Mouse (Mus musculus): ENCODE results near the gene Hist1h2ab. TPM values are rescaled to one million over a fixed set of nuclear protein-coding genes. Genes with fewer than 3 reads are reported as not detected.
"Not testable (repeated sequence)": the region's sequence is repeated elsewhere in the genome, so short reads cannot be mapped to it uniquely, and the experiment has no call there.

Gene Hist1h2ab
- total and polyA plus RNA-seq, 3 experiments, result 0.51 to 6.7 (median 4.4) TPM

GRCm38 (mm10) chr13:23747892-23748288 lies 3.0 kb upstream of the Hist1h2ab start:
- Histone ChIP-seq H3K4me3 (no peak overlapping the region), H3K79me2 (replicated peaks; ENCODE audit: control insufficient read depth, insufficient read depth, low read length) (no peaks in the 10 kb centered on the region), H3K9ac (ENCODE audit: low read depth, low read length) (no peak overlapping the region), H3K4me1 (ENCODE audit: control insufficient read depth, insufficient read depth, low read length) (peaks cover 3% of the 10 kb centered on the region), H3K27ac (no peak overlapping the region), H3K36me3 (ENCODE audit: control insufficient read depth, insufficient read depth, low read length) (peaks cover 2% of the 10 kb centered on the region; the same call in 1 of the 2 replicates), H3K27me3 (ENCODE audit: control insufficient read depth, insufficient read depth, low read length) (no peaks in the 10 kb centered on the region)
- WGBS, result 18% methylated on average over 4 of the region's 4 CpGs
- TF ChIP-seq EP300 (IDR thresholded peaks at IDR 0.05; ENCODE audit: insufficient read depth, low read depth, low read length), result no peak
- TF ChIP-seq CTCF (IDR thresholded peaks at IDR 0.05), result no peak
- DNase-seq, result no peak
- intact Hi-C loops (cut with DNase I), result loop anchor here (5.0 kb wide), 2 partner anchors 126 to 1706 kb away; partner anchors contain the start of genes Hist1h1e, Hist1h2ag, Hist1h2be and Hist1h2bj

DNA sequence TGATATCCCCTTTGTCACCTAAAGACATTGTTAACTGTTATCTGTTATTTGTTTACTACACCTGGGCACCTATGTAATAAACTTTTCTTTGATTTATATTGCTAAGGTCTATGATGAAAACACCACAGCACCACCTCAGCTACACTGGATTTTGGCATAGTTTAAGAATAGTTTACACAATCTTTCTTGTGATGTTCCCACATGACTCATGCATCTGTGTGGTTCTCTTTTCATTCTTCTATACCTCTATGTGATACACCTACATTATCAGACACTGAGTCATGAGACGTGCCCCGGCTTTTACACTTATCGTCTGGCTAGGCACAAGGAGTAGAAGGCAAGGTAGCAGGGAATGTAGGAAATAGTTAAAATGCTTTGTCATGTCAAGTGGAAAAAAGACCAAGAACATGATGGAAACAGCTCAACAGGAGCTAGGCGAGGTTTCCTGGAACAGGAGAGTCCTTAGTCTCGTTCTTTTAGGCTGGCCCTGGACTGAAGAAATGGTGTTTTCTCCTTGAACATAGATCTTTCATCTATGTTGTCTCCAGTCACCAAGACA lies 1.3 kb upstream of the Hist1h2ab start:
- H3K27me3 ChIP-seq (ENCODE audit: control insufficient read depth, insufficient read depth, low read length), result no peaks in the 10 kb centered on the region
- intact Hi-C loops (cut with DNase I), result loop anchor here (5.0 kb wide), 2 partner anchors 127 to 1707 kb away; partner anchors contain the start of genes Hist1h1e, Hist1h2ag, Hist1h2be and Hist1h2bj
- no peaks in the 10 kb centered on the region for H3K79me2 ChIP-seq (replicated peaks; ENCODE audit: control insufficient read depth, insufficient read depth, low read length)
- 85% methylated on average over 5 of the region's 5 CpGs for WGBS
- no peaks in the 10 kb centered on the region for H3K36me3 ChIP-seq (ENCODE audit: control insufficient read depth, insufficient read depth, low read length)
- TF ChIP-seq POLR2A (IDR thresholded peaks at IDR 0.05; ENCODE audit: insufficient read depth, low read depth, low read length) (no peak), CTCF (IDR thresholded peaks at IDR 0.05) (no peak), EP300 (IDR thresholded peaks at IDR 0.05; ENCODE audit: insufficient read depth, low read depth, low read length) (no peak)
- DNase-seq, result no peak
- no peak overlapping the region for H3K4me3 ChIP-seq
- H3K4me1 ChIP-seq (ENCODE audit: control insufficient read depth, insufficient read depth, low read length), result peaks cover 3% of the 10 kb centered on the region
- no peak overlapping the region for H3K9ac ChIP-seq (ENCODE audit: low read depth, low read length)
- no peak overlapping the region for H3K27ac ChIP-seq

GRCm38 (mm10) chr13:23751478-23751956 lies 591 bp downstream of the Hist1h2ab start:
- H3K4me1 ChIP-seq (ENCODE audit: control insufficient read depth, insufficient read depth, low read length), result peaks cover 1% of the 10 kb centered on the region
- TF ChIP-seq EP300 (IDR thresholded peaks at IDR 0.05; ENCODE audit: insufficient read depth, low read depth, low read length), result no peak
- TF ChIP-seq POLR2A (IDR thresholded peaks at IDR 0.05; ENCODE audit: insufficient read depth, low read depth, low read length), result no peak
- no peak for TF ChIP-seq CTCF (IDR thresholded peaks at IDR 0.05)
- intact Hi-C loops (cut with DNase I), result no loop called here
- H3K27ac ChIP-seq, result peak overlapping the region; percentile 10; the same call in 1 of the 2 replicates
- H3K9ac ChIP-seq (ENCODE audit: low read depth, low read length), result no peak overlapping the region
- H3K79me2 ChIP-seq (replicated peaks; ENCODE audit: control insufficient read depth, insufficient read depth, low read length), result no peaks in the 10 kb centered on the region
- no peak overlapping the region for H3K4me3 ChIP-seq
- H3K36me3 ChIP-seq (ENCODE audit: control insufficient read depth, insufficient read depth, low read length), result no peaks in the 10 kb centered on the region
- H3K27me3 ChIP-seq (ENCODE audit: control insufficient read depth, insufficient read depth, low read length), result no peaks in the 10 kb centered on the region
- DNase-seq, result peak in 1 of 2 experiments; percentile 24
- WGBS, result 11% methylated on average over 11 of the region's 11 CpGs

DNA sequence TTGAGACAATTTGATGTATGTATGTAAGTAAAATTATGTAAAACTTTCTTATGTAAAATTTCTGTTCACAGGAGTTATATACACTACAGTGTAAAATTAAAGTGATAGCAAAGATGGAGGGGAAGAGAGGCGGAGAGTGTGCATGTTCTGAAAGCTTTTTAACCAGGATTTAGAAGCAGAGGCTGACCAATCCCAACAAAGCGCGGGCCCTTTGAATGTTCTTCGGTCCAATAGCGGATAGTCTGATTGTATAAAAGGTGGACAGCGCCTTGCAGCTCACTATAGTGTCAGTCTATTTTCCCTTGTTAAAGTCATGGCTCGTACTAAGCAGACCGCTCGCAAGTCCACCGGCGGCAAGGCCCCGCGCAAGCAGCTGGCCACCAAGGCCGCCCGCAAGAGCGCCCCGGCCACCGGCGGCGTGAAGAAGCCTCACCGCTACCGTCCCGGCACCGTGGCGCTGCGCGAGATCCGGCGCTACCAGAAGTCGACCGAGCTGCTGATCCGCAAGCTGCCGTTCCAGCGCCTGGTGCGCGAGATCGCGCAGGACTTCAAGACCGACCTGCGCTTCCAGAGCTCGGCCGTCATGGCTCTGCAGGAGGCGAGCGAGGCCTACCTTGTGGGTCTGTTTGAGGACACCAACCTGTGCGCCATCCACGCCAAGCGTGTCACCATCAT lies 1.3 kb downstream of the Hist1h2ab start, which contains the start of gene Hist1h3b:
Gene Hist1h3b (plus strand): TSS at position 201 of the 675 bp plus-strand sequence.
- Histone ChIP-seq H3K27ac (peak within 1 kb of the TSS; percentile 10; the same call in 1 of the 2 replicates), H3K9ac (ENCODE audit: low read depth, low read length) (peak within 1 kb of the TSS; percentile 67), H3K4me3 (peak within 1 kb of the TSS; percentile 48)
- H3K4me1 ChIP-seq (ENCODE audit: control insufficient read depth, insufficient read depth, low read length); H3K79me2 ChIP-seq (replicated peaks; ENCODE audit: control insufficient read depth, insufficient read depth, low read length); intact Hi-C loops (cut with DNase I); H3K27me3 ChIP-seq (ENCODE audit: control insufficient read depth, insufficient read depth, low read length); H3K36me3 ChIP-seq (ENCODE audit: control insufficient read depth, insufficient read depth, low read length): not testable (repeated sequence)
- peak; percentile 82 to 83 for DNase-seq
- 6% methylated on average over 18 of the region's 47 CpGs for WGBS

- no peak for DNase-seq
- H3K27me3 ChIP-seq (ENCODE audit: control insufficient read depth, insufficient read depth, low read length), result no peaks in the 10 kb centered on the region
- H3K27ac ChIP-seq, result no peak overlapping the region
- WGBS, result 21% methylated on average over 6 of the region's 6 CpGs
- intact Hi-C loops (cut with DNase I), result no loop called here
- H3K36me3 ChIP-seq (ENCODE audit: control insufficient read depth, insufficient read depth, low read length), result no peaks in the 10 kb centered on the region
- H3K79me2 ChIP-seq (replicated peaks; ENCODE audit: control insufficient read depth, insufficient read depth, low read length), result no peaks in the 10 kb centered on the region
- TF ChIP-seq EP300 (IDR thresholded peaks at IDR 0.05; ENCODE audit: insufficient read depth, low read depth, low read length), result no peak
- no peak for TF ChIP-seq POLR2A (IDR thresholded peaks at IDR 0.05; ENCODE audit: insufficient read depth, low read depth, low read length)
- TF ChIP-seq CTCF (IDR thresholded peaks at IDR 0.05), result no peak
- H3K4me3 ChIP-seq, result no peak overlapping the region
- H3K4me1 ChIP-seq (ENCODE audit: control insufficient read depth, insufficient read depth, low read length), result peaks cover 1% of the 10 kb centered on the region
- H3K9ac ChIP-seq (ENCODE audit: low read depth, low read length), result no peak overlapping the region
These were observed 1.8 kb downstream of the Hist1h2ab start for GRCm38 (mm10) chr13:23752742-23753172.

Measured in heart, adult 2 months (tissue).